Mouse (Mus musculus) thymus, adult 2 months (tissue): ENCODE measurements around the gene Eral1.

Source experiments
- CTCF ChIP-seq: fragments of 200-500 bp; IDR thresholded peaks from 2 replicates; pipeline ENCODE4 v1.5.1; 2012; ENCODE audit warnings: mild to moderate bottlenecking, control low read depth, low read length, moderate library complexity, borderline replicate concordance; ENCODE audit not compliant: control insufficient read depth, poor library complexity, insufficient read depth; ENCODE audit errors: extremely low read depth
- POLR2A ChIP-seq: fragments of 200-500 bp; IDR thresholded peaks from 2 replicates; pipeline ENCODE4 v1.6.1; 2012; ENCODE audit warnings: mild to moderate bottlenecking, low read length, control low read depth, moderate library complexity; ENCODE audit not compliant: control insufficient read depth, poor library complexity, insufficient read depth; ENCODE audit errors: extremely low read depth

- TF ChIP-seq CTCF: no peak
- TF ChIP-seq POLR2A: no peak
These were observed 23.0 kb upstream of the Eral1 start for GRCm38 (mm10) chr11:78102958-78103747.
